Mouse (Mus musculus) adrenal gland, postnatal 10 days (tissue): ENCODE results near the gene Serpinb6c. TPM values are rescaled to one million over a fixed set of nuclear protein-coding genes. Genes with fewer than 3 reads are reported as not detected.
A peak's percentile ranks its signal among the peaks of the same experiment; 100 is the strongest.
"Not testable (repeated sequence)": the region's sequence is repeated elsewhere in the genome, so short reads cannot be mapped to it uniquely, and the experiment has no call there.

Experiments used
- DNase-seq: peaks from one replicate; pipeline ENCODE4 v3.0.0; 2021; ENCODE audit warnings: mixed read lengths
- long read RNA-seq, 2 experiments: library from polyadenylated mRNA; stranded (forward); transcript quantifications; one replicate each; pipeline ENCODE4 v2.0.0; 2021
- total RNA-seq, 2 experiments: library from RNA; stranded (reverse); gene quantifications; 2 replicates each; pipeline ENCODE4 v1.2.3; 2021

Gene Serpinb6c
- under 1 TPM in 1 of 2 experiments, not detected in 1; 0.39 TPM for total RNA-seq
- long read RNA-seq, experiment 1, result 0 reads
- long read RNA-seq, experiment 2, partial matches to known transcripts, result 1 of 1 reads
- long read RNA-seq, experiment 2, other reads (novel, unspliced or antisense), result 0 of 1 reads

- DNase-seq, result no peak
These were observed at the start of gene Serpinb6c for GRCm38 (mm10) chr13:33905176-33905954. TSS of gene Serpinb6c (minus strand) at chr13:33905708.

GRCm38 (mm10) chr13:33952947-33953346, 47.4 kb upstream of the Serpinb6c start:
- DNase-seq, result no peak

- DNase-seq, result no peak
These were observed 46.6 kb upstream of the Serpinb6c start for GRCm38 (mm10) chr13:33952075-33952449.

GRCm38 (mm10) chr13:33951308-33952074, 46.0 kb upstream of the Serpinb6c start:
- peak; percentile 61 for DNase-seq

GRCm38 (mm10) chr13:33942212-33942779, 36.8 kb upstream of the Serpinb6c start:
- DNase-seq, result peak; percentile 66

GRCm38 (mm10) chr13:33941288-33941808, 35.8 kb upstream of the Serpinb6c start:
- peak; percentile 35 for DNase-seq

GRCm38 (mm10) chr13:33937587-33937986, 32.1 kb upstream of the Serpinb6c start:
- DNase-seq, result not testable (repeated sequence)

- no peak for DNase-seq
These were observed 31.6 kb upstream of the Serpinb6c start for GRCm38 (mm10) chr13:33937151-33937550.

- DNase-seq, result peak; percentile 75
These were observed 30.1 kb upstream of the Serpinb6c start for GRCm38 (mm10) chr13:33935465-33936181.

GRCm38 (mm10) chr13:33934743-33935142, 29.2 kb upstream of the Serpinb6c start:
- DNase-seq, result peak; percentile 55

- peak; percentile 31 for DNase-seq
These were observed 25.4 kb upstream of the Serpinb6c start for GRCm38 (mm10) chr13:33930912-33931311.

GRCm38 (mm10) chr13:33930281-33930680, 24.8 kb upstream of the Serpinb6c start:
- DNase-seq, result no peak

GRCm38 (mm10) chr13:33921699-33922098, 16.2 kb upstream of the Serpinb6c start:
- no peak for DNase-seq

- no peak for DNase-seq
These were observed 15.5 kb upstream of the Serpinb6c start for GRCm38 (mm10) chr13:33921041-33921440.

GRCm38 (mm10) chr13:33906821-33907220, 1.3 kb upstream of the Serpinb6c start:
- no peak for DNase-seq

- DNase-seq, result no peak
These were observed 2.2 kb downstream of the Serpinb6c start for GRCm38 (mm10) chr13:33903290-33903689.

- DNase-seq, result peak; percentile 58
These were observed 11.3 kb downstream of the Serpinb6c start for GRCm38 (mm10) chr13:33894207-33894606.

- no peak for DNase-seq
These were observed 62.2 kb downstream of the Serpinb6c start, which contains the start of gene Serpinb6e for GRCm38 (mm10) chr13:33843308-33843707. TSS of gene Serpinb6e (minus strand) at chr13:33843408.

- no peak for DNase-seq
These were observed 74.8 kb downstream of the Serpinb6c start for GRCm38 (mm10) chr13:33830751-33831150.
